Mouse (Mus musculus) CH12.LX (cell line): ENCODE data around the gene Abca4. TPM values are rescaled to one million over a fixed set of nuclear protein-coding genes. Genes with fewer than 3 reads are reported as not detected.

Experiments used
- DNase-seq: peaks from one replicate; pipeline ENCODE4 v3.0.0-alpha.2; 2013; ENCODE audit errors: extremely low read depth
- H3K27ac ChIP-seq: 2 replicates; pipeline ENCODE4 v1.5.1; 2012; ENCODE audit warnings: low read depth, mild to moderate bottlenecking, control low read depth, moderate library complexity; ENCODE audit not compliant: insufficient read depth
- H3K27me3 ChIP-seq: replicated peaks from 2 replicates; pipeline ENCODE3; 2012; ENCODE audit warnings: inconsistent platforms
- H3K36me3 ChIP-seq, 2 experiments: replicated peaks in 1 of 2; 2 replicates each; pipeline versions ENCODE3 to v1.6.1; 2012; ENCODE audit warnings: inconsistent platforms in 1 of 2, low read length in 1 of 2, mild to moderate bottlenecking in 1 of 2, mixed read lengths in 1 of 2, moderate library complexity in 1 of 2; ENCODE audit not compliant: control insufficient read depth in 1 of 2, insufficient read depth in 1 of 2
- H3K4me1 ChIP-seq, 2 experiments: 2 replicates each; pipeline ENCODE4 v1.6.1; 2012; ENCODE audit warnings: inconsistent platforms in 1 of 2, moderate library complexity in 1 of 2; ENCODE audit not compliant: insufficient read depth in 2 of 2, control insufficient read depth in 1 of 2
- H3K4me2 ChIP-seq: 2 replicates; pipeline ENCODE4 v1.6.1; 2012; ENCODE audit warnings: low read depth, mild to moderate bottlenecking, control low read depth; ENCODE audit not compliant: poor library complexity, insufficient read depth, severe bottlenecking
- H3K4me3 ChIP-seq, 3 experiments: fragments of 150-350 bp in 1 of 3; sonication (generic) in 1 of 3; replicated peaks in 1 of 3; 2 replicates each; pipeline versions ENCODE3 to v1.5.1; 2011 to 2012; ENCODE audit warnings: low read depth in 2 of 3, low read length in 2 of 3, mild to moderate bottlenecking in 2 of 3, moderate library complexity in 2 of 3, control low read depth in 1 of 3, improper control_type of control experiment in 1 of 3, inconsistent platforms in 1 of 3, mixed read lengths in 1 of 3; ENCODE audit not compliant: poor library complexity in 1 of 3
- H3K79me2 ChIP-seq: replicated peaks from 2 replicates; pipeline ENCODE4 v1.6.1; 2012; ENCODE audit warnings: mild to moderate bottlenecking, moderate library complexity; ENCODE audit not compliant: control insufficient read depth, poor library complexity, insufficient read depth, severe bottlenecking; ENCODE audit errors: extremely low read depth
- H3K9ac ChIP-seq: 2 replicates; pipeline ENCODE4 v1.6.1; 2012; ENCODE audit warnings: low read depth, mild to moderate bottlenecking, control low read depth, moderate library complexity; ENCODE audit not compliant: insufficient read depth
- H3K9me3 ChIP-seq: replicated peaks from 2 replicates; pipeline ENCODE3; 2012; ENCODE audit warnings: low read length, inconsistent platforms, mixed read lengths
- CHD1 ChIP-seq: IDR thresholded peaks from 2 replicates; pipeline ENCODE4 v1.6.1; 2012; ENCODE audit warnings: low read depth, low read length, improper control_type of control experiment, inconsistent platforms
- CHD2 ChIP-seq: IDR thresholded peaks from 2 replicates; pipeline ENCODE4 v1.6.1; 2011; ENCODE audit warnings: low read length, improper control_type of control experiment
- CTCF ChIP-seq, 2 experiments: IDR thresholded peaks in 1 of 2; conservative IDR thresholded peaks in 1 of 2; 2 replicates each; pipeline ENCODE4 v1.5.1; 2011 to 2012; ENCODE audit warnings: low read depth in 2 of 2, low read length in 2 of 2, improper control_type of control experiment in 1 of 2, inconsistent platforms in 1 of 2, mild to moderate bottlenecking in 1 of 2, moderate library complexity in 1 of 2
- ETS1 ChIP-seq: conservative IDR thresholded peaks from 2 replicates; pipeline ENCODE4 v1.6.1; 2012; ENCODE audit warnings: low read depth, mild to moderate bottlenecking, inconsistent platforms, low read length, improper control_type of control experiment, moderate library complexity
- IRF4 ChIP-seq: IDR thresholded peaks from 2 replicates; pipeline ENCODE4 v1.6.1; 2014; ENCODE audit warnings: low read depth, mild to moderate bottlenecking, inconsistent platforms, low read length, improper control_type of control experiment
- JUND ChIP-seq: conservative IDR thresholded peaks from 2 replicates; pipeline ENCODE4 v1.6.1; 2011; ENCODE audit warnings: low read depth, low read length, improper control_type of control experiment
- KAT2A ChIP-seq: IDR thresholded peaks from 2 replicates; pipeline ENCODE4 v1.6.1; 2012; ENCODE audit warnings: low read length, improper control_type of control experiment, inconsistent platforms; ENCODE audit not compliant: insufficient replicate concordance
- MAZ ChIP-seq: IDR thresholded peaks from 2 replicates; pipeline ENCODE4 v1.6.1; 2012; ENCODE audit warnings: low read depth, mild to moderate bottlenecking, inconsistent platforms, low read length, improper control_type of control experiment, moderate library complexity
- MEF2A ChIP-seq: IDR thresholded peaks from 2 replicates; pipeline ENCODE4 v1.6.1; 2014; ENCODE audit warnings: low read depth, mild to moderate bottlenecking, inconsistent platforms, low read length, improper control_type of control experiment, borderline replicate concordance
- POLR2A ChIP-seq: IDR thresholded peaks from 2 replicates; pipeline ENCODE4 v1.6.1; 2011; ENCODE audit warnings: low read depth, mild to moderate bottlenecking, improper control_type of control experiment, low read length
- RAD21 ChIP-seq: IDR thresholded peaks from 2 replicates; pipeline ENCODE4 v1.6.1; 2011; ENCODE audit warnings: low read depth, mild to moderate bottlenecking, low read length, improper control_type of control experiment, moderate library complexity
- RCOR1 ChIP-seq: conservative IDR thresholded peaks from 2 replicates; pipeline ENCODE4 v1.6.1; 2012; ENCODE audit warnings: low read depth, mild to moderate bottlenecking, inconsistent platforms, low read length, improper control_type of control experiment
- TBP ChIP-seq: conservative IDR thresholded peaks from 2 replicates; pipeline ENCODE4 v1.6.1; 2011; ENCODE audit warnings: low read depth, low read length, improper control_type of control experiment
- USF1 ChIP-seq: IDR thresholded peaks from 2 replicates; pipeline ENCODE4 v1.6.1; 2014; ENCODE audit warnings: low read depth, mild to moderate bottlenecking, inconsistent platforms, low read length, improper control_type of control experiment
- USF2 ChIP-seq: conservative IDR thresholded peaks from 2 replicates; pipeline ENCODE4 v1.6.1; 2011; ENCODE audit warnings: low read depth, low read length, improper control_type of control experiment
- ZC3H11A ChIP-seq: IDR thresholded peaks from 2 replicates; pipeline ENCODE4 v1.6.1; 2012; ENCODE audit warnings: low read depth, mild to moderate bottlenecking, inconsistent platforms, low read length, improper control_type of control experiment
- ZKSCAN1 ChIP-seq: IDR thresholded peaks from 2 replicates; pipeline ENCODE4 v1.6.1; 2012; ENCODE audit warnings: low read depth, inconsistent platforms, low read length, improper control_type of control experiment, borderline replicate concordance
- ZMIZ1 ChIP-seq: IDR thresholded peaks from 2 replicates; pipeline ENCODE4 v1.6.1; 2012; ENCODE audit warnings: low read depth, mild to moderate bottlenecking, inconsistent platforms, low read length, improper control_type of control experiment
- ZNF384 ChIP-seq: IDR thresholded peaks from 2 replicates; pipeline ENCODE4 v1.6.1; 2012; ENCODE audit warnings: low read depth, low read length, improper control_type of control experiment, inconsistent platforms
- dilution Hi-C: fragments of 300-500 bp; cut with MboI; formaldehyde crosslinking; loops from 2 replicates; pipeline ENCODE4 v1.14.3; 2020; ENCODE audit warnings: low sequenced_read_pairs; ENCODE audit not compliant: extremely low pct_unique_long_range_greater_than_20kb, extremely low pct_ligation_motif_present
- in situ Hi-C: fragments of 300-500 bp; cut with MboI; formaldehyde crosslinking; loops from 3 replicates; pipeline ENCODE4 v1.14.3; 2019; ENCODE audit warnings: low sequenced_read_pairs, low pct_ligation_motif_present, low pct_unique_long_range_greater_than_20kb, mixed read lengths
- polyA plus RNA-seq: library from polyadenylated mRNA; unstranded; fragments of >175 nt; gene quantifications from 2 replicates; pipeline ENCODE4 v1.2.1, GENCODE M21; 2012; ENCODE audit warnings: low read depth; ENCODE audit not compliant: insufficient read length
- total RNA-seq, 2 experiments: library from RNA; depleted of rRNA; stranded (reverse); fragments of 300-350 nt in 1 of 2; fragments of >200 nt in 1 of 2; gene quantifications; 2 replicates each; pipeline ENCODE4 v1.2.3; 2012 to 2014

Abca4 gene
- total and polyA plus RNA-seq, 3 experiments, result 0.34 to 0.57 (median 0.46) TPM

- TF ChIP-seq ZNF384 (peak; percentile 80), IRF4 (0 out of 2 replicates have a peak, but pooled peaks have one; percentile 27), ZKSCAN1 (no peak)
- Histone ChIP-seq H3K4me3 (no peak overlapping the region), H3K36me3 (no peaks in the 10 kb centered on the region), H3K9ac (no peak overlapping the region), H3K27me3 (no peaks in the 10 kb centered on the region), H3K79me2 (no peaks in the 10 kb centered on the region), H3K9me3 (no peaks in the 10 kb centered on the region), H3K4me2 (no peak overlapping the region), H3K27ac (no peak overlapping the region), H3K4me1 (peaks cover 12 to 25% of the 10 kb centered on the region in 2 experiments)
- in situ Hi-C loops, result no loop called here
- dilution Hi-C loops, result no loop called here
- DNase-seq, result no peak
These were observed 38.1 kb downstream of the Abca4 start for GRCm38 (mm10) chr3:122082338-122082737.

DNA sequence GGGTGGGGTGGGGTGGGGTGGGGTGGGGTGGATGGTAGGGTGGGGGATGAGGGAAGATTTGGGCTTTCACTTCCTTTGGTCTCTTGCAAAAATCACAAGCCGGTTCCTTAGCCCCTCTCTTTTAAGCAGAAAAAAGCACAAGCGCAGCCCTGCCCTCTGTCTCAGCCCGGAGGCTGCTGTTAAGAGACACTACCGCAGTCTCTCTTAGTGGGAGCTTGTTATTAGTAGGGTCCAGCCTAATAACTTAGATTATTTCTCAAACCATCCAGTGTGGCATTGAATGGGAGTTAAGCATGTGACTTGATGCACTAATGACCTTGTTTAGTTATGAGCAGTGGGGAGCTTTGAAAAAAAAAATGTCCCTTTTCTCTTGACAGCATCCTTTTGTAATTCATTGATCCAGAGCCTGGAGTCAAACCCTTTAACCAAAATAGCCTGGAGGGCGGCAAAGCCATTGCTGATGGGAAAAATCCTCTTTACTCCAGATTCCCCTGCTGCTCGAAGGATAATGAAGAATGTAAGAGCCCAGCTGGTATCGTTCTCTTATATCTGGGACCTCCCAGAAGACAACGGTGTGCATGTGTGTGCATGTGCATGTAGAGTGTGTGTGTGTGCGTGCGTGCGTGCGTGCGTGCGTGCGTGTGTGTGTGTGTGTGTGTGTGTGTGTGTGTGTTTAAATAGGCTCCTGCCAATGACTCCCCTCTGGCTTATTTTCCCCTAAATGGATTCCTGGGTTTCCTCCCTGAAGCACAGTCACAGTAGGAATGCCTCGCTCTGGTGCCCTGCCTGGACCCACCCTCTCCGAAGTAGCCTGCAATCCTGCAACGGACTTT lies 41.1 kb downstream of the Abca4 start:
- Histone ChIP-seq H3K36me3 (no peaks in the 10 kb centered on the region), H3K27me3 (no peaks in the 10 kb centered on the region), H3K79me2 (no peaks in the 10 kb centered on the region), H3K4me2 (no peak overlapping the region; the same call in 1 of the 2 replicates), H3K4me1 (peaks cover 6 to 18% of the 10 kb centered on the region in 2 experiments), H3K9ac (no peak overlapping the region), H3K9me3 (no peaks in the 10 kb centered on the region), H3K27ac (no peak overlapping the region), H3K4me3 (no peak overlapping the region)
- DNase-seq, result no peak
- in situ Hi-C loops (no loop called here), dilution Hi-C loops (no loop called here)
- TF ChIP-seq ZNF384, result peak; percentile 20; the same call in 1 of the 2 replicates
- no peak for TF ChIP-seq MAZ

DNA sequence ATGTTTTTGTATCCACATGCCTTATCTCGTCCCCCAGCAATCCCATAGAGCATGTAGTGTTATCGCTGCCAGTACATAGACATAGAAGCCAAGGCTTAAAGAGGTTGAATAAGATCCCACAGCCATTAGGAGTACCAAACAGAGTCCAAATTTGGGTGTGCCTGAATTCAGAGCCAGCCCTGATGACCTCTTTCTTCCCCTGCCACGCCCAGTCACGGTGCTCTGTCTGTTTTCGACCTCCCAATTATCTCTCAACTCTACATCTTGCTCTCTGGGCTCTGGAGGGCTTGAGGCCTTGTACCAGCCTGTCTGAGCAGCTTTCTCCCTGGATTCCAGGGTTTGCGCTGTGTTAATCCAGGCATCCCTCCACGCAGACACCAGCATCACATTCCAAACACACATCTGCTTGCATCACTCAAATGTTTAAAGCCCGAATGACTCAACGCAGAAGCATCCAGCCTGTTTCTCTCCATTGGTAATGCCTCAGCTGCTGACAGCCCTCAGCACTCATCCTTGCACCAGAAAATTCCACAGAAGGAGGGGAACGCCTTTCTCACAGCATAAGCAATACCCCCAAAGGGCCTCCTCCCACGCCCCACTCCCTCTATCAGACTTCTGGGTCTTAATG lies 43.9 kb downstream of the Abca4 start:
- no peak for DNase-seq
- H3K4me2 ChIP-seq, result no peak overlapping the region
- TF ChIP-seq TBP, result no peak
- no peak for TF ChIP-seq RCOR1
- TF ChIP-seq KAT2A, result no peak
- no peak for TF ChIP-seq MEF2A
- no peak for TF ChIP-seq ZMIZ1
- TF ChIP-seq CHD1, result no peak
- no peak for TF ChIP-seq USF1
- TF ChIP-seq ZKSCAN1, result no peak
- no peak for TF ChIP-seq ZC3H11A
- TF ChIP-seq IRF4, result no peak
- no peak for TF ChIP-seq CHD2
- TF ChIP-seq MAZ, result no peak
- TF ChIP-seq RAD21, result no peak
- TF ChIP-seq CTCF (conservative IDR thresholded peaks at IDR 0.05 in 1 of 2, IDR thresholded peaks at IDR 0.05 in 1 of 2; ENCODE audit: low read depth in 2 of 2, low read length in 2 of 2), result no peak
- no peak for TF ChIP-seq JUND
- TF ChIP-seq POLR2A, result no peak
- no peak for TF ChIP-seq USF2
- TF ChIP-seq ETS1, result no peak
- no peak for TF ChIP-seq ZNF384
- TF ChIP-seq, all 38 proteins: peak for 0
- H3K79me2 ChIP-seq, result no peaks in the 10 kb centered on the region
- H3K4me3 ChIP-seq, result no peak overlapping the region
- no peak overlapping the region for H3K27ac ChIP-seq
- dilution Hi-C loops, result no loop called here
- H3K27me3 ChIP-seq, result no peaks in the 10 kb centered on the region
- peaks cover 6 to 25% of the 10 kb centered on the region in 2 experiments for H3K4me1 ChIP-seq
- in situ Hi-C loops, result no loop called here
- no peaks in the 10 kb centered on the region for H3K36me3 ChIP-seq
- no peaks in the 10 kb centered on the region for H3K9me3 ChIP-seq
- H3K9ac ChIP-seq, result no peak overlapping the region
